Mouse (Mus musculus) megakaryocyte, embryonic 14.5 days (primary cell): ENCODE results near the gene Olfr857. TPM values are rescaled to one million over a fixed set of nuclear protein-coding genes. Genes with fewer than 3 reads are reported as not detected.
A peak's percentile ranks its signal among the peaks of the same experiment; 100 is the strongest.
"Not testable (repeated sequence)": the region's sequence is repeated elsewhere in the genome, so short reads cannot be mapped to it uniquely, and the experiment has no call there.

Source experiments
- H3K27me3 ChIP-seq: replicated peaks from 2 replicates; pipeline ENCODE3; 2012; ENCODE audit warnings: inconsistent platforms
- H3K36me3 ChIP-seq: replicated peaks from 2 replicates; pipeline ENCODE3; 2012; ENCODE audit warnings: low read length, inconsistent platforms, mixed read lengths
- H3K4me1 ChIP-seq: 2 replicates; pipeline ENCODE4 v1.6.1; 2012; ENCODE audit warnings: inconsistent platforms
- H3K4me3 ChIP-seq: replicated peaks from 2 replicates; pipeline ENCODE3; 2012; ENCODE audit warnings: moderate library complexity, mild to moderate bottlenecking, inconsistent platforms
- H3K9me3 ChIP-seq: 2 replicates; pipeline ENCODE4 v1.6.1; 2012; ENCODE audit warnings: inconsistent platforms
- FLI1 ChIP-seq: IDR thresholded peaks from 2 replicates; pipeline ENCODE4 v1.6.1; 2012; ENCODE audit warnings: low read length, inconsistent platforms, mixed read lengths
- GATA1 ChIP-seq: IDR thresholded peaks from 3 replicates; pipeline ENCODE4 v1.6.1; 2012; ENCODE audit warnings: mixed read lengths, low read length, inconsistent platforms, borderline replicate concordance
- polyA plus RNA-seq: library from polyadenylated mRNA; stranded (reverse); fragments of >175 nt; gene quantifications from 2 replicates; pipeline ENCODE4 v1.2.3, GENCODE M21; 2012; ENCODE audit warnings: low replicate concordance; ENCODE audit not compliant: insufficient read depth

Olfr857 gene
- polyA plus RNA-seq = not detected in 2 replicates

GRCm38 (mm10) chr9:19709133-19709532 lies at the start of gene Olfr857:
Gene Olfr857, plus strand, starts transcription at chr9:19709433.
- Histone ChIP-seq H3K27me3 (no peaks in the 10 kb centered on the region), H3K36me3 (no peaks in the 10 kb centered on the region), H3K4me1 (no peaks in the 10 kb centered on the region), H3K4me3 (no peak within 1 kb of the TSS), H3K9me3 (0 out of 2 replicates have a peak, but pooled peaks cover 4% of the 10 kb centered on the region)
- TF ChIP-seq GATA1 (no peak), FLI1 (no peak)

GRCm38 (mm10) chr9:19690281-19690680 lies 19.0 kb upstream of the Olfr857 start:
- TF ChIP-seq FLI1 (no peak), GATA1 (no peak)

GRCm38 (mm10) chr9:19691426-19691825 lies 17.8 kb upstream of the Olfr857 start:
- TF ChIP-seq GATA1 (no peak), FLI1 (no peak)
- Histone ChIP-seq H3K27me3 (no peaks in the 10 kb centered on the region), H3K4me3 (no peak overlapping the region), H3K4me1 (peaks cover 23% of the 10 kb centered on the region), H3K9me3 (peaks cover 13% of the 10 kb centered on the region), H3K36me3 (peaks cover 3% of the 10 kb centered on the region)

More at GRCm38 (mm10) chr9:19690281-19690680, 19.0 kb upstream of the Olfr857 start:
- peak overlapping the region; percentile 24 for H3K4me3 ChIP-seq
- no peaks in the 10 kb centered on the region for H3K27me3 ChIP-seq
- H3K4me1 ChIP-seq = peaks cover 23% of the 10 kb centered on the region
- peaks cover 13% of the 10 kb centered on the region for H3K9me3 ChIP-seq
- peaks cover 3% of the 10 kb centered on the region for H3K36me3 ChIP-seq

- TF ChIP-seq GATA1 = no peak
- no peak for TF ChIP-seq FLI1
- Histone ChIP-seq H3K9me3 (peaks cover 13% of the 10 kb centered on the region), H3K27me3 (no peaks in the 10 kb centered on the region), H3K36me3 (peaks cover 3% of the 10 kb centered on the region), H3K4me3 (no peak overlapping the region), H3K4me1 (peaks cover 23% of the 10 kb centered on the region)
Measured at GRCm38 (mm10) chr9:19692430-19692829, 16.8 kb upstream of the Olfr857 start.

GRCm38 (mm10) chr9:19694285-19694684 lies 14.9 kb upstream of the Olfr857 start:
- not testable (repeated sequence) for H3K36me3 ChIP-seq, H3K27me3 ChIP-seq, H3K4me3 ChIP-seq
- H3K9me3 ChIP-seq = peaks cover 16% of the 10 kb centered on the region
- H3K4me1 ChIP-seq = peaks cover 20% of the 10 kb centered on the region

GRCm38 (mm10) chr9:19694898-19695379 lies 14.3 kb upstream of the Olfr857 start:
- not testable (repeated sequence) for H3K4me3 ChIP-seq, H3K36me3 ChIP-seq, H3K27me3 ChIP-seq

GRCm38 (mm10) chr9:19704546-19704945 lies 4.7 kb upstream of the Olfr857 start:
- not testable (repeated sequence) for H3K9me3 ChIP-seq

More at GRCm38 (mm10) chr9:19694898-19695379, 14.3 kb upstream of the Olfr857 start:
- Histone ChIP-seq H3K9me3 (peaks cover 16% of the 10 kb centered on the region), H3K4me1 (peaks cover 16% of the 10 kb centered on the region)

More at GRCm38 (mm10) chr9:19704546-19704945, 4.7 kb upstream of the Olfr857 start:
- H3K27me3 ChIP-seq, H3K36me3 ChIP-seq, H3K4me1 ChIP-seq, H3K4me3 ChIP-seq: not testable (repeated sequence)

Other genes starting within 250 kb of the Olfr857 start
- not detected in 2 replicates for gene Olfr850, start 231.2 kb upstream of the Olfr857 start, polyA plus RNA-seq
- gene Olfr851, start 216.1 kb upstream of the Olfr857 start, polyA plus RNA-seq = not detected in 2 replicates
- not detected in 2 replicates for gene Olfr853, start 168.4 kb upstream of the Olfr857 start, polyA plus RNA-seq
- not detected in 2 replicates for gene Olfr854, start 142.1 kb upstream of the Olfr857 start, polyA plus RNA-seq
- not detected in 2 replicates for gene Olfr855, start 126.8 kb upstream of the Olfr857 start, polyA plus RNA-seq
- gene Zfp317, start 87.3 kb upstream of the Olfr857 start, polyA plus RNA-seq = 0.28 and 0.54 TPM in 2 replicates
- not detected in 2 replicates for gene Olfr58, start 70.8 kb downstream of the Olfr857 start, polyA plus RNA-seq
- not detected in 2 replicates for gene Olfr859, start 95.5 kb downstream of the Olfr857 start, polyA plus RNA-seq
- not detected in 2 replicates for gene Olfr860, start 140.3 kb downstream of the Olfr857 start, polyA plus RNA-seq
- not detected in 2 replicates for gene Olfr862, start 178.6 kb downstream of the Olfr857 start, polyA plus RNA-seq
- 0.03 TPM in 1 of 2 replicates, not detected in the other for gene Olfr77, start 207.4 kb downstream of the Olfr857 start, polyA plus RNA-seq